Mouse (Mus musculus) stomach, embryonic 14.5 days (tissue): ENCODE measurements around the gene Snx25. TPM values are rescaled to one million over a fixed set of nuclear protein-coding genes. Genes with fewer than 3 reads are reported as not detected.

Experiments used
- ATAC-seq: fragments of 200-750 bp; cut with Nextera tagmentation; 2 replicates; pipeline ENCODE4 v1.8.0; 2017; ENCODE audit warnings: low read depth, moderate TSS enrichment; ENCODE audit not compliant: insufficient number of reproducible peaks, insufficient read depth, low FRiP score
- H3K27ac ChIP-seq: fragments of 300-500 bp; sonication (generic); 2 replicates; pipeline ENCODE4 v1.5.1; 2014; ENCODE audit warnings: mild to moderate bottlenecking, low read length, moderate library complexity, mixed read lengths
- H3K27me3 ChIP-seq: fragments of 300-500 bp; sonication (generic); 2 replicates; pipeline ENCODE4 v1.6.1; 2014; ENCODE audit warnings: low read length, control low read depth, mixed read lengths; ENCODE audit not compliant: control insufficient read depth, insufficient read depth
- H3K36me3 ChIP-seq: fragments of 300-500 bp; sonication (generic); 2 replicates; pipeline ENCODE4 v1.6.1; 2014; ENCODE audit warnings: mild to moderate bottlenecking, control low read depth, low read length, moderate library complexity, mixed read lengths; ENCODE audit not compliant: control insufficient read depth, insufficient read depth
- H3K4me1 ChIP-seq: fragments of 300-500 bp; sonication (generic); 2 replicates; pipeline ENCODE4 v1.6.1; 2014; ENCODE audit warnings: low read length, control low read depth, mixed read lengths; ENCODE audit not compliant: control insufficient read depth, insufficient read depth
- H3K4me2 ChIP-seq: fragments of 300-500 bp; sonication (generic); replicated peaks from 2 replicates; pipeline ENCODE4 v1.6.1; 2014; ENCODE audit warnings: low read depth, low read length, control low read depth
- H3K4me3 ChIP-seq: fragments of 300-500 bp; sonication (generic); 2 replicates; pipeline ENCODE4 v1.5.1; 2014; ENCODE audit warnings: low read depth, low read length, control low read depth
- H3K9ac ChIP-seq: fragments of 300-500 bp; sonication (generic); replicated peaks from 2 replicates; pipeline ENCODE4 v1.6.1; 2014; ENCODE audit warnings: low read depth, mild to moderate bottlenecking, control low read depth, low read length, moderate library complexity, mixed read lengths
- H3K9me3 ChIP-seq: fragments of 300-500 bp; sonication (generic); 2 replicates; pipeline ENCODE4 v1.6.1; 2016; ENCODE audit warnings: low read depth, low read length, control low read depth; ENCODE audit not compliant: control insufficient read depth
- WGBS: fragments of 180-500 bp; shearing (Covaris S2); extraction: QIAGEN DNeasy Blood & Tissue Kit; methylation state at CpG from one replicate; pipeline ENCODE4 v1.1.7; 2014; 5-methylcytosine and 5-hydroxymethylcytosine counted together
- polyA plus RNA-seq: library from polyadenylated mRNA; unstranded; fragments of >200 nt; fragmentation: Nextera tagmentation; extraction: Ambion mirVana; gene quantifications from 2 replicates; pipeline ENCODE4 v1.2.1, GENCODE M21; 2014

Gene Snx25
- polyA plus RNA-seq, 1 experiment from 2014 or later: 8.8 TPM

GRCm38 (mm10) chr8:46022203-46022602 is 129.8 kb downstream of the Snx25 start:
- 87% methylated on average over 9 of the region's 9 CpGs for WGBS
- Histone ChIP-seq H3K27me3 (no peaks in the 10 kb centered on the region), H3K9ac (no peak overlapping the region), H3K9me3 (no peaks in the 10 kb centered on the region), H3K27ac (no peak overlapping the region), H3K4me1 (no peaks in the 10 kb centered on the region), H3K4me2 (no peak overlapping the region), H3K36me3 (no peaks in the 10 kb centered on the region), H3K4me3 (no peak overlapping the region)
- ATAC-seq: no peak

- Histone ChIP-seq H3K36me3 (no peaks in the 10 kb centered on the region), H3K27ac (no peak overlapping the region), H3K27me3 (no peaks in the 10 kb centered on the region), H3K9ac (0 out of 2 replicates have a peak overlapping the region, but pooled peaks have one; percentile 14), H3K4me1 (0 out of 2 replicates have a peak, but pooled peaks cover 7% of the 10 kb centered on the region), H3K4me3 (no peak overlapping the region), H3K9me3 (no peaks in the 10 kb centered on the region), H3K4me2 (peak overlapping the region; percentile 30)
- no peak for ATAC-seq
- WGBS: 13% methylated on average over 17 of the region's 17 CpGs
Measured at GRCm38 (mm10) chr8:46010746-46011680, 140.9 kb downstream of the Snx25 start.

GRCm38 (mm10) chr8:46010306-46010705 is 141.7 kb downstream of the Snx25 start:
- H3K27me3 ChIP-seq: no peaks in the 10 kb centered on the region
- H3K9me3 ChIP-seq: no peaks in the 10 kb centered on the region
- 0 out of 2 replicates have a peak, but pooled peaks cover 7% of the 10 kb centered on the region for H3K4me1 ChIP-seq
- no peak for ATAC-seq
- WGBS: 63% methylated on average over 2 of the region's 2 CpGs
- H3K9ac ChIP-seq: 0 out of 2 replicates have a peak overlapping the region, but pooled peaks have one; percentile 14
- peak overlapping the region; percentile 30 for H3K4me2 ChIP-seq
- H3K36me3 ChIP-seq: no peaks in the 10 kb centered on the region
- no peak overlapping the region for H3K4me3 ChIP-seq
- no peak overlapping the region for H3K27ac ChIP-seq

GRCm38 (mm10) chr8:46007050-46007672 is 144.8 kb downstream of the Snx25 start:
- Histone ChIP-seq H3K4me2 (no peak overlapping the region), H3K4me1 (0 out of 2 replicates have a peak, but pooled peaks cover 7% of the 10 kb centered on the region), H3K36me3 (no peaks in the 10 kb centered on the region), H3K9ac (no peak overlapping the region), H3K27me3 (no peaks in the 10 kb centered on the region), H3K4me3 (no peak overlapping the region), H3K27ac (no peak overlapping the region), H3K9me3 (no peaks in the 10 kb centered on the region)
- WGBS: 32% methylated on average over 3 of the region's 3 CpGs
- no peak for ATAC-seq

- Histone ChIP-seq H3K9me3 (no peaks in the 10 kb centered on the region), H3K27ac (no peak within 1 kb of the TSS)
Measured at GRCm38 (mm10) chr8:46005596-46005995, 146.4 kb downstream of the Snx25 start, which contains the start of gene Ankrd37. Gene Ankrd37 (minus strand): TSS chr8:46005707.

GRCm38 (mm10) chr8:45999784-46000705 is 151.9 kb downstream of the Snx25 start:
- Histone ChIP-seq H3K4me1 (peaks cover 4% of the 10 kb centered on the region; the same call in 1 of the 2 replicates), H3K4me3 (peak overlapping the region; percentile 46), H3K9ac (peak overlapping the region; percentile 55), H3K4me2 (peak overlapping the region; percentile 70), H3K27ac (peak overlapping the region; percentile 95), H3K36me3 (peaks cover 7% of the 10 kb centered on the region; the same call in 1 of the 2 replicates), H3K27me3 (no peaks in the 10 kb centered on the region), H3K9me3 (no peaks in the 10 kb centered on the region)
- peak; percentile 99 for ATAC-seq
- 6% methylated on average over 55 of the region's 55 CpGs for WGBS

More at GRCm38 (mm10) chr8:46005596-46005995, 146.4 kb downstream of the Snx25 start, which contains the start of gene Ankrd37:
- ATAC-seq: no peak
- Histone ChIP-seq H3K36me3 (no peaks in the 10 kb centered on the region), H3K4me1 (0 out of 2 replicates have a peak, but pooled peaks cover 2% of the 10 kb centered on the region), H3K27me3 (no peaks in the 10 kb centered on the region), H3K9ac (no peak within 1 kb of the TSS), H3K4me2 (no peak within 1 kb of the TSS), H3K4me3 (no peak within 1 kb of the TSS)
- WGBS: 67% methylated on average over 4 of the region's 4 CpGs

GRCm38 (mm10) chr8:45999138-45999783 is 152.7 kb downstream of the Snx25 start, which contains the start of gene Lrp2bp:
Gene Lrp2bp (plus strand): TSS chr8:45999303.
- 2% methylated on average over 22 of the region's 22 CpGs for WGBS
- Histone ChIP-seq H3K9me3 (no peaks in the 10 kb centered on the region), H3K4me2 (peak within 1 kb of the TSS; percentile 70), H3K4me3 (peak within 1 kb of the TSS; percentile 46), H3K27me3 (no peaks in the 10 kb centered on the region), H3K9ac (peak within 1 kb of the TSS; percentile 55), H3K27ac (peak within 1 kb of the TSS; percentile 95), H3K4me1 (peaks cover 4% of the 10 kb centered on the region; the same call in 1 of the 2 replicates), H3K36me3 (peaks cover 7% of the 10 kb centered on the region; the same call in 1 of the 2 replicates)
- peak; percentile 17; the same call in 1 of the 2 replicates for ATAC-seq
